Mouse (Mus musculus): Measurements from ENCODE around the gene P2rx4.
A peak's percentile ranks its signal among the peaks of the same experiment; 100 is the strongest.

The P2rx4 gene

GRCm38 (mm10) chr5:122703574-122703973 lies 3.8 kb upstream of the P2rx4 start:
- no peak for DNase-seq (ENCODE audit: low spot score)

- no peak for DNase-seq (ENCODE audit: low spot score)
Observed at GRCm38 (mm10) chr5:122704571-122704970, 2.8 kb upstream of the P2rx4 start.

- no peak for DNase-seq (ENCODE audit: low spot score)
Observed at GRCm38 (mm10) chr5:122705174-122705573, 2.2 kb upstream of the P2rx4 start.

- no peak for DNase-seq (ENCODE audit: low spot score)
Observed at GRCm38 (mm10) chr5:122706917-122707275, 448 bp upstream of the P2rx4 start.

- DNase-seq (ENCODE audit: low spot score) = no peak
Observed at GRCm38 (mm10) chr5:122708819-122709218, 1.5 kb downstream of the P2rx4 start.

GRCm38 (mm10) chr5:122715723-122716122 lies 8.4 kb downstream of the P2rx4 start:
- DNase-seq (ENCODE audit: low spot score) = no peak

- no peak for DNase-seq (ENCODE audit: low spot score)
Observed at GRCm38 (mm10) chr5:122716793-122717192, 9.4 kb downstream of the P2rx4 start.

- no peak for DNase-seq (ENCODE audit: low spot score)
Observed at GRCm38 (mm10) chr5:122718400-122718799, 11.1 kb downstream of the P2rx4 start.

GRCm38 (mm10) chr5:122719168-122719567 lies 11.8 kb downstream of the P2rx4 start:
- no peak for DNase-seq (ENCODE audit: low spot score)

GRCm38 (mm10) chr5:122725453-122725852 lies 18.1 kb downstream of the P2rx4 start:
- DNase-seq (ENCODE audit: low spot score) = no peak

GRCm38 (mm10) chr5:122726068-122726467 lies 18.7 kb downstream of the P2rx4 start:
- peak; percentile 75 for DNase-seq (ENCODE audit: low spot score)

GRCm38 (mm10) chr5:122726595-122726994 lies 19.3 kb downstream of the P2rx4 start:
- DNase-seq (ENCODE audit: low spot score) = no peak

- DNase-seq (ENCODE audit: low spot score) = no peak
Observed at GRCm38 (mm10) chr5:122727096-122727495, 19.8 kb downstream of the P2rx4 start.

GRCm38 (mm10) chr5:122730776-122731175 lies 23.4 kb downstream of the P2rx4 start:
- DNase-seq (ENCODE audit: low spot score) = no peak

- peak; percentile 70 for DNase-seq (ENCODE audit: low spot score)
Observed at GRCm38 (mm10) chr5:122731321-122731720, 24.0 kb downstream of the P2rx4 start.

- DNase-seq (ENCODE audit: low spot score) = no peak
Observed at GRCm38 (mm10) chr5:122731991-122732673, 24.8 kb downstream of the P2rx4 start.

- no peak for DNase-seq (ENCODE audit: low spot score)
Observed at GRCm38 (mm10) chr5:122733881-122734280, 26.5 kb downstream of the P2rx4 start.

GRCm38 (mm10) chr5:122735853-122736252 lies 28.5 kb downstream of the P2rx4 start:
- DNase-seq (ENCODE audit: low spot score) = no peak

- no peak for DNase-seq (ENCODE audit: low spot score)
Observed at GRCm38 (mm10) chr5:122736761-122737160, 29.4 kb downstream of the P2rx4 start.

GRCm38 (mm10) chr5:122743880-122744422 lies 36.6 kb downstream of the P2rx4 start:
- DNase-seq (ENCODE audit: low spot score) = no peak

- DNase-seq (ENCODE audit: low spot score) = no peak
Observed at GRCm38 (mm10) chr5:122747950-122748349, 40.6 kb downstream of the P2rx4 start.

GRCm38 (mm10) chr5:122754477-122754876 lies 47.1 kb downstream of the P2rx4 start:
- no peak for DNase-seq (ENCODE audit: low spot score)

- no peak for DNase-seq (ENCODE audit: low spot score)
Observed at GRCm38 (mm10) chr5:122755620-122756019, 48.3 kb downstream of the P2rx4 start.

GRCm38 (mm10) chr5:122756144-122756543 lies 48.8 kb downstream of the P2rx4 start:
- DNase-seq (ENCODE audit: low spot score) = no peak
